Mouse (Mus musculus): ENCODE results near the gene Gm49336.

DNA sequence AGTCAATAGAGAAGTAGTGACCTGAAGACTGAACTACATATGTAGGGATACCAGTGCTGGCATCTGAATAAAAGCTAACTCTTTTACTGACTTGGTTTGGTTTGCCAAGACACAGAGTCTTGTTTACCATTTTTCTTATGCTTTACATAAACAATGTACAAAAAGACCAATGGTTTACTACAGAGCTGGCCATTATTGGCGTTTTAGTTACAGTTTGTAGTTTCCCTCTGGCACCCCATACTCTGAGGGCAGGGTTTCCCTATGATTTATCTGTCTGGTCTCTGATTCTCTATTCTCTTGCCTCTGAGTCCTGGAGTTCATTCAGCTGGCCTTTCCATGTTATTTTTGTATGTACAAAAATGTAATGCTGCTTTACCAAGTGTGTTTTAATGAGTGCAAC is 44.2 kb upstream of the Gm49336 start:
- TF ChIP-seq CTCF (IDR thresholded peaks at IDR 0.05; ENCODE audit: low read depth, low read length) (no peak), EP300 (IDR thresholded peaks at IDR 0.05; ENCODE audit: insufficient read depth, low read depth, low read length) (no peak)

Measured in ES-Bruce4 (cell line).